Mouse (Mus musculus) cerebellum, postnatal 4 days (tissue): ENCODE data around the gene Tmem151b.

ENCODE experiments used
- DNase-seq, 2 experiments: peaks; one replicate each; pipeline ENCODE4 v3.0.0; 2022; ENCODE audit warnings: low spot score in 2 of 2, mixed read lengths in 1 of 2

Gene Tmem151b

DNA sequence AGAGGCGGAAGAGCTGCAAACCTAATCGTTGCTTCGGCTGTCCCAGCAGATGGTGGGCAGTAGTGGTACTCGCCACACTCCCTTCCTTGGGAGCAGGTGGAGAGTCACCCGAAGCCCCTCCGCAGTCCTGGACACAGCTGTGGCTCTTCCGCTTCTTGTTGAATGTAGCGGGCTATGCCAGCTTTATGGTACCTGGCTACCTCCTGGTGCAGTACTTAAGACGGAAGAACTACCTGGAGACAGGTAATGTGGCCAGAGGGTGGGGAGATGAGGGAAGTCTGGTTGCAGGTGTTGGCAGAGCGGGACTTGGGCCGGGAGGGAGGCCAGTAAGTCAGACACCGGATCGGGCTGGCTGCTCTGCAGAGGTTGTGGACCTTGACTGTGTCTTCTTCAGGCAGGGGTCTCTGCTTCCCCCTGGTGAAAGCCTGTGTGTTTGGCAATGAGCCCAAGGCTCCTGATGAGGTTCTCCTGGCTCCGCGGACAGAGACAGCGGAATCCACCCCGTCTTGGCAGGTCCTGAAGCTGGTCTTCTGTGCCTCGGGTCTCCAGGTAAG is 15.1 kb upstream of the Tmem151b start:
- no peak for DNase-seq

DNA sequence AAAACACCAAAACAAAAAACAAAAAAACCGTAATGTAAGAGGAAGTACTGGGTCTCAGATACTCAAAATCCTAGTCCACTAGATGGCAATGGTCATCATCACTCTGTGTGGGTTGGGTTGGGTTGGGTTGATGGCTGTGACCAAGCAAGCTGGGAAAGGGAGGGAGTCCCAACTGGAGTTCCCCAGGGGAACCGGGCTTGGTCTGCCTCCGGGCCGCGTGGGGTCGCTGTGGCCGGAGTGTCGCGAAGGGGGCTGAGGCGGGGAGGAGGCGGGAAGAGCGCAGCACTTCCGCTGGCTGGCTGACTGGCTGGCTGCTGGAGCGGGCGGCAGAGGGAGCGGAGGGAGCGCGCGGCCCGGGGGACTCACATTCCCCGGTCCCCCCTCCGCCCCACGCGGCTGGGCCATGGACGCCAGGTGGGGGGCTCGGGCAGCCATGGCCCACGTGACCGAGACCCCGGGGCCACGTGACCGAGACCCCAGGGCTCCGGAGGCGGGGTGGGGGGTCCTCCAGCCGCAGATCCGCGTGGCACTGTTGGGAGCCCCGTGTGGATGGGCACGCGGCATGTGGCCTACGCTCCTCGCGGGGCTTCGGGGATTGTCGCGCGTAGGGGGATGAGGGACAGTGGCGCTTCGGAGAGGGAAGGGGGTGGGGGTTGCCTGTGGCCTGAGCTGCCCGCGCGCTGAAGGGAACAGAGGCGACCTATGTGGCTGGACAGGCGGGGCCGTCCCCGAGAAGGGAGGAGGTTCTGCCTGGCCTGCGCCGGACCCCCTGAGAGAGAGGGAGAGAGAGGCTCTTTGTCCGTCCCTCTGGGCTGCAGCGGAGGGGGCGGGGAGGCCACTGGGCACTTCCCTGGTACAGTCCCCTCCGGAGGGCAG is 14.4 kb upstream of the Tmem151b start, which contains the start of gene Slc35b2:
Gene Slc35b2, plus strand, starts transcription at position 220 of the 876 bp plus-strand sequence.
- DNase-seq = peak; percentile 91 to 94

DNA sequence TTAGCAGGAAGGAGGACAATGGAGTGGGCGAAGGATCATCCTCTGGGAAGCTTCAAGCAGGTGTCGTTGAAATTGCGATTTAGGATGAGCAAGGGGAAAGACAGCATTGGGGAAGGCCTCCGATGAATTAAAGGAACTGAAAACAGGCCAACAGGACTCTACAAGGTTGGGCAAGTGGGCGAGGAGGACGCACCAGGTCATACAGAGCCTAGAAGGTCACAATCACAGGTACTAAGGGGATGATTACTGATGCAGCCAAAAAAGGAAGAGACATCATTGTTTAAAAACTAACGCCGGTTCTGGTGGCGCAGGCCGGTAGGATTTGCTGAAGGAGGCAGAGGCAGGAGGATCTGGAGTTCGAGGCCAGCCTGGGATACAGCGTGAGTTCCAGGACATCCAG is 13.7 kb upstream of the Tmem151b start:
- DNase-seq = no peak

DNA sequence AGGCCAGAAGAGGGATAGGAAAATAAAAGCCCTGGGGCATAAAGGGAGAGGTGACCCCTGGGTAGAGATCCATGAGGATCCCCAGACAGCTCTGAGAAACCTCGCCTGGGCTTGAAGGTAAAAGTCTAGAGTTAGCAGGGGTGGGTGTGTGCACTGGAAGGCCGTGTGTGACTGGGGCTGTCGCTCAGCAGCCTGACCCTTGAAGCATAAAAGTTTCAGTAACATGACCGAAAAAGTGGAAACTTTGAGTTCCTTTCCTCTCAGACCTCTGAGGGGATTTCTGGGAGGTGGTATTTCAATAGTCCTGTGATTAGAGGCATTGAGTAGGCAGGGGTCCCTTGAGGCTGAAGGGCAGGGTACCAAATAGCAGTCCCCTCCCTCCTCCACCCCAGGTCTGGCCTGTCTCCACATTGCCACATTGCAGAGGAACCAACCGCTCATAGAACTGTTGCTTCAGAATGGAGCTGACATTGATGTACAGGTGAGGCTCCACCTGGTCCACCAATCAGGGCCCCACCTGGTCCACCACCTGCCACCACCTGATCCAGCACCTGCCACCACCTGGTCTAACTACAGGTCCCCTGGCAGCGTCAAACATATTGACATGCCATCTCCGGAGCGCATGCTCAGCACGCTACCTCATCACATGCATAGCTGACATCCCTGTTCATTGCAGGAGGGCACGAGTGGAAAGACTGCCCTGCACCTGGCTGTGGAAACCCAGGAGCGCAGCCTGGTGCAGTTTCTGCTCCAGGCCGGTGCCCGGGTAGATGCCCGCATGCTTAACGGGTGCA is 10.5 kb upstream of the Tmem151b start:
- DNase-seq = no peak

DNA sequence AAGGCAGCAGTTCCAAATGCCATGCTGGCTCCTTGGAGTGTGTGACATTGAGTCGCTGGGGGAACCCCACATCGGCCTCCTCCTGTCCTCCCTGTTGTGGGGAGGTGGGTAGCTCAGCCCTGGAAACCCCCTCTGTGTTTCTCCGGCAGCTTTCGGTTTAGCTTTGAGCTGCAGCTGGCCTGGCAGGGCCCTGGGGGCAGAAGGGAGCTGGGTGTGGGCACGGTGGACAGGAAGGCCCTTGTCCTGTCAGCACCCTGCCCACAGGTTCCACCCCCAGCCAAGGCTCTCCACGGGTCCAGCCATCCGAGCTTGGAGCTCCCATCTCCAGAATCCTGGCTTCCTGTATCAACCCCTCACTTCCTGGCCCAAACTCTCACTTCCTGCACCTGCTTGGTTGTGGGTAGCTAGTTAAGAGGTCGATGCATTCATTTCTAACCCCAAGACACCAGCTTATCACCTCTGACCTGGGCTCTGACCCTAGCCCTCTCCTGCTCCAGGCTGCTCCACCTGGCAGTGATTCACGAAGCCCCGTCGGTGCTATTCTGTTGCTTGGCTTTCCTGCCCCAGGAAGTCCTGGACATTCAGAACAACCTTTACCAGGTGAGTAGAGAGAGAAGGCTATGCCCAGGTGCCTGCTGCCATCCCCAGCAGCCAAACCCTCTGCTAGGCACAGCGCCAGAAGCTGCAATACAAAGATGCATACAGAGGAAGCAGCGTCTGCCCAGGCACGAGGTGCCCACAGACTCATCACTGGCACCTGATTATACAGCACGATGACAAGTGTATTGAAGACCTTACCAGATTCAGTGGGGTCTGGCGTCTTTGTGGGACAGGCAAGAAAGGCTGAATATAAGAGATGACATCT is 8.8 kb upstream of the Tmem151b start:
- no peak for DNase-seq

DNA sequence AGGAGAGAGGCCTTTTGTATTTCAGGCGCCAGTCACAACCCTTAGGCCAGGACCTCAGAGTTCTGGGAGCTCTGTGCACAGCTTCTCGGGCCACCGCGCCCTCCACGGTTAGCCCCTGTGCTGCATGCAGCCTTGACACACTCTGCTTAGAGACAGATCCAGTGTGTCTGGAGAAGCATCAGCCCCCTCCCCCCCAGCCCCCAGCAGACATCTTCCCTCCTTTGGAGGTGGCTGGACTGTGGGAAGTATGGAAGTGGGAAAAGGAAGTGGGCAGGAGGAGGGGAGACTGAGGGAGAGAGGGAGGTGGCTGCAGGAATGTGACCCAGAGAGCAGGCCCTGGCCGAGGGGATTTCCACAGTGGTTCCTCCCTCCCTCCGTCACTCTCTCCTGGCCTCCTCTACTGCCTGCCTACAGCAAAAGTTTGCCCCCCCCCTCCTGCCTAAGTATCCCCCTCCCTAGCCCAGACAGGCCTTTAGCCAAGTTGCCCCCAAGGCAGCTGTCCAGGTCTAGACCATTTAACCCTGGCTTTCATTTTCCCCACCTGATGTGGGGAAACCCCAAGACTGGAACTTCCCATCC is 7.9 kb upstream of the Tmem151b start:
- no peak for DNase-seq

DNA sequence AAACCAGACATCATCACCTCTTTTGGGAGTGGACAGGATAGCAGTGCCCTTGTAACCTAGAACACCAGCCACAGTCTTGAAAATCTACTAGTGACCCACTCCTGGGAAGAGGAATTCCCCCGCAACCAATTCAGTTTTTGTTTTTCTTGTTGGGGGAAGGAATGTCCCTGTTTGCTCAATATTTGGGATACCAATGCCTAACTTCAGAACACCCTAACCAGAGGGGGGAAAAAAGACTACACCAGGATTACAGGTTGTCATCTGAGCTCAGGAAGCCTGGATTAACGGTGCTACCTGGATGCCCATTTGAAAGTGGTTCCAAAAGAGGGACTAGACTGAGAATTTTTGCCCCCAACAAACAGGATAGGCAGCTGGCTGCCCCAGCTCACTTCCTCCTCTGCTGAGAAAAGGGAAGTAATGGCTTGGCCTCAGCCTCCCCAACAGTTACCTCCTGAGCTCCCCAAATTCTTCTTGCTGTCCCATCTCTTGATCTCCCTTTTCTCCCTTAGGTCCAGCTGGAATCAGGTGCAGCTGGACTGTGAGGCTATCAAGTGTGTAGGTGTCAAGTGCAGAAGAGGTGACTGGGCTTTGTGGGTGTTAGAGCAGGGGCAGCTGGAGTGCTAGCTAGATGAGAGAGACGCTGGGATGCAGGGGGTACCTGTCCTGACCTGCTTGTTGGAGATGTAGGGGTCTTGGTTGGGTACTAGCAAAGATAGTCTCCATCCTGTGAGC is 7.2 kb upstream of the Tmem151b start:
- no peak for DNase-seq

DNA sequence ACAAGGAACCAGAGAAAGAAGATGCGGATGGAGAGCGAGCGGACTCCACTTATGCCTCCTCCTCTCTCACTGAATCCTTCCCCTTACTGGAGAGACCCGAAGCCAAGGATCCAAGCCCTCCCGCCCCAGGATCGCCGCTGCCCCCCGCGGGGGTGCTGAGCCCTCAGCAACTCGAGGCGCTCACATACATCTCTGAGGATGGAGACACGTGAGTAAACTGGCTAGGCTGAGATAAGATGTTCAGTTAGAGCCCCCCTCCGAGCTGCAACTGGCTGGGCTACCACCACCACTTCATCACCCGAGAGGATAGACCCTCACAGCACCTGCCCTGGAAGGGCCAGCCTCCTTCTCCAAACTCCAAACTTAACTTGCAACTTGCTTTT is 6.6 kb upstream of the Tmem151b start:
- DNase-seq = no peak

DNA sequence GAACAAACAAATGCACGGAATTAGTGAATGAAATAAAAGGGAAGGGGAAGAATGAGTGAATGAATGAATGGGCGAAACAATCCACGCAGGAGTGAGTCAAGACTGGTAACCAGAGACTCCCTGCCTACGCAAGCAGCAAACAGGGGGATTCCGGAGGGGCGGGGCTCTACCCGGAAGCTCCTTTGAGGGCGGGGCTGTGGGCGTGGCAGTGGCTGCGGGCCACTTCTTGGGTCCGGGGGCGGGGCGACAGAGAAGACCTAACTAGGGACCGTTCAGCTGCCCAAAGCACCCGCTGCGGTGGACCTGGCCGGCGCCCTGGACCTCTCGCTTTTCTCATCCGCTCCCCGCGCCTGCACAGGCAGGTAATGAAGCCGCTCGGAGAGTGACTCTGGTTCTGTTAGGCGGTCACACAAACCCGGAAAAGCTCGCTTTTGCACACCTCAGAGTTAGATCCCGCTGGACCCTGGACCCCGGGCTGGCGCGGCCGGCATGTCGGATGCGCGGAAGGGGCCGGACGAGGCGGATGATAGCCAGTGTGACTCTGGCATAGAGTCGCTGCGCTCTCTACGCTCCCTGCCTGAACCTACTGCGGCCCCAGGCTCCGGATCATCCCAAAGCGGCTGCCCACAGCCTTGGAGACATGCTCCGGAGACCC is 6.1 kb upstream of the Tmem151b start, which contains the start of gene Nfkbie:
Gene Nfkbie, plus strand, starts transcription at position 252 of the 655 bp plus-strand sequence.
- peak; percentile 82 to 92 for DNase-seq

DNA sequence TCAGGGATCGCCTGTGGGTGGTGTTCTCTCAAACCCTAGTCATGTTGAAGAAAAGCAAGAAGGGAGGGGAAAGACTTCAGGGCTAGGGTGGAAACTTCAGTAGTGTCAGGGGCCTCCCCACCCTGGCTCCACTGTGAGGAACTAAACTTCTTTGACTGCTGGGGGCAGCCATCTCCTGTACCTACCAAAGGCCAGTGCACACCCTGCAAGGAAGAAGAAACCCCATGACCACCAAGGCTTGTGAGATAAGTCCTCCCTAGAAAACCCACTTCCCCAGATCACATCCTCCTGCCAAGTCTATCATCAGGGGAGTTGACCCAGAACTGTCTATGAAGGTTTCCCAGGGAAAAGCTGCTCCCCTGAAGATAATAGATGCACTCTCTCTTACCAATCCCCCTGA is 4.9 kb upstream of the Tmem151b start:
- DNase-seq = no peak

DNA sequence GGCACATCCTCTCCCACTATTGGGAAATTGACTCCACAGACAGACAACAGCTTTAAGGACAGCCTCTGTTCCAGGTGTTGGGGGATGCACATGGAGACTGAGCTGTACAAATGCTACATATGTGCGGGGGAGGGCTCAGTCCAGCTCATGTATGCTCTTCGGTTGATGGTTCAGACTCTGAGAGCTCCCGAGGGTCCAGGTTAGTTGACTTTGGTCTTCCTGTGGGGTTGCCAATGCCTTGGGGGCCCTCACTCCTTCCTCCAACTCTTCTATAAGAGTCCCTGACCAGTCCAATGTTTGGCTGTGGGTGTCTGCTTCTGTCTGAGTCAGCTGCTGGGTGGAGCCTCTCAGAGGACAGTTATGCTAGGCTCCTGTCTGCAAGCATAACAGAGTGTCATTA is 3.6 kb upstream of the Tmem151b start:
- DNase-seq = no peak

DNA sequence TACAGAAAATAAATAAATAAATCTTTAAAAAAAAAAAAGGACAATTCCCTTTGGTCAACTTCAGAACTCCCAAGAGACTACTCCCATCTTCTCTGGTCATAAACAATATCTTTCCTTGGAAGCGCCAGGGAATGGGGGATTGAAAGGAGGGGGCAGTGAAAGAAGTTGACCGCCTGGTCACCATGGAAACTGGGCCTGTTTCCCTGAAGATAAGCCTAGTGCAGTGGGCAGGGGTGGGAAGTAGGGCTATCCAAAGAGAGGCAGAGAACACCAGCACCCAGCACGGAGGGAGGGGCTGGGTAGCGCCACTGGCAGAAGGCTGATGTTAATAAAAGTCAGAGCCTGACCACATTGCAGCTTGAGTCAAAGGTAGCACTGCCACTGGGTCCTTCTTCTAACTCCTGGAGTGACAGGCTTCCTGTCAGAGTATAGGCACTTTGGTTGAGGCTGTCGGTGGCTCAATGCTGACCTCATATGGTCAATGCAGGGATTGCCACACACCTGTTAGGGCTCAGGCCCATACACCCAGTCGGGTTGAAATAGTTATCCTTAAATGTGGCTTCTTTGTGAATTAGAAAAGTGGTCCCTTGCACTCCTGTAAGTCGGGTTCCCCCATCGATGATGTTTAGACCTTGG is 2.5 kb upstream of the Tmem151b start:
- DNase-seq = peak; percentile 76 to 90

DNA sequence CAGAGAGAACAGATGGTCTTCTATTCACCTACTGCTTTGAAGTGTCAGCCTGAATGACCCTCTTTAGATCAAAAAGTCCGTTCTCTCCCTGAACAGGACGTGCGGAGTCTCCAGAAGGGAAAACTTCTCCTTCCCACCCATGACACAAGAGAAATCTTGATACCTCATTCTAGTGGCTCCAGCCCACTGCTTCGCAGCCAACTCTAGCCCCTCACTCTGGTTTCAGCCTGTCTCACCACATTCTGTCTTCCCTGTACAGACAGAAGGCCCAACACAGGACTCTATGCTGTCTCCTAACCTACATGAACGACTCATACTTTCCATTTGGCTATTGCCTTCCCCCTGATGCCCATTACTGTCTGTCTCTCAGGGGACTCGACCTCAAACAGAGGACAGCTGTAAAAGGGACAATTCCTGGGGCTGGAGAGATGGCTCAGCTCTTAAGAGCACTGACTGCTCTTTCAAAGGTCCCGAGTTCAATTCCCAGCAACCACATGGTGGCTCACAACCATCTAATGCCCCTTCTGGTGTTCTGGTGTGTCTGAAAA is 1.8 kb upstream of the Tmem151b start:
- no peak for DNase-seq

DNA sequence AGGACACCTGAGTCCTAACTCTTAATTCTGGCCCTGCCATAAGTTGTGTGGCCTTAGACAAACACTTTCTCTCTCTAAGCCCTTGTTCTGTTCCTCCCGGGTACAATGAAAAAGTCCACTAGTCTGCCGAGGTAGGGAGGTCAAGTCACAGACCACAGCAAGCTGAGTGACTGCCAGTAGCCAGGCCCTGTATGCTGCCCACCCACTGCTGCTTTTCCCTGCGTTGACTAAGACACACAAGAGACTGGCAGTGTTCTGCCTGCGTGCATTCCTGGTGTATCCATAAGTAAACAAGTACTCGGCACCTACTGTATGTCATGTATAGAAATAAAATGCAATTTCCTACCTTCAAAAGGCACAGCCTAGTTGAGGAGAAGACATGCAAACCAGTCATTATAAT is 776 bp upstream of the Tmem151b start:
- no peak for DNase-seq

DNA sequence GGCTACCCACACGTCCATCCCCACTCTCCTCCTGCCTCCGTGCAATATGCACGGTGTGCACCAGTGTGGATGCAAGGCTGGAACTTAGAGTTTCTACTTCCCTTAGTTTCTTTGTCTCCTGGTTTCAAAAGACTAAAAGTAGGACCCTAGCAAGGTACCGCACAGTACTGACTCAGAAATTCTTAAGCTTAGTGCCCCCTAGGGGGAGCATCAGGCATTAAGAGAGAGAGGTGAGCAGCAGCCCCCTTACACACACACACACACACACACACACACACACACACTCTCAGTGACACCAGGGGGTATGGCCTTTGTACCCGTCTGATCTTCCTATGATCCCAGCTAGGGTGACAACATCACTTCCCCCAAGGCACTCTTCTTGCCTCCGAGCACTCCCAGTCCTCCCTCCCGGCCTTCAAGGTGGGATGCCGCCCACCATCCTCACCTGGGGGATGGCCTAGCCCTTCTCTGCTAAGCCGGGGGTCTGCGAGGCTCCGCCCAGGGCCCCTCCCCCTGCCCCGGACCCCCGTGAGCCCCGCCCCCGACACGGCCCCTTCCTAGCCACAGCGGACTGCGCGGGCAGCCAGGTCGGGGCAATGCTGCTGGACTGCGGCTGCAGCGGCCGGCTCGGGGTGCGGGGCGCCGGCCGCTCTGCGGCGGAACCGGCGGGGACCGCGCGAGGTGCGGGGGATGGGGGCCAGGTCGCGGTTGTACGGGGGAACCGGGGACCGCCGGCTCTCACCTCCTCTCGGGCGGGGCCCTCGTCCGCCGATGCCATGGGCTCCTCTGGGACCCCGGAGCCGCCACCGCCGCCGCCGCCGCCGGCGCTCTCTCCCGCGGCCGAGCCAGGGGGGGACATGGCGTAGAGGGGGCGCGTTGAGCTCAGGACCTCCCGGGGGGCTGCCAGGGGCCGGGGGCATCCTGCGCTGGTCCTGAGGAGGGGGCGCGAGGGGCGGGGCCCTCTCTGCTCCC is 650 bp downstream of the Tmem151b start:
- peak in 1 of 2 experiments; percentile 66 for DNase-seq

DNA sequence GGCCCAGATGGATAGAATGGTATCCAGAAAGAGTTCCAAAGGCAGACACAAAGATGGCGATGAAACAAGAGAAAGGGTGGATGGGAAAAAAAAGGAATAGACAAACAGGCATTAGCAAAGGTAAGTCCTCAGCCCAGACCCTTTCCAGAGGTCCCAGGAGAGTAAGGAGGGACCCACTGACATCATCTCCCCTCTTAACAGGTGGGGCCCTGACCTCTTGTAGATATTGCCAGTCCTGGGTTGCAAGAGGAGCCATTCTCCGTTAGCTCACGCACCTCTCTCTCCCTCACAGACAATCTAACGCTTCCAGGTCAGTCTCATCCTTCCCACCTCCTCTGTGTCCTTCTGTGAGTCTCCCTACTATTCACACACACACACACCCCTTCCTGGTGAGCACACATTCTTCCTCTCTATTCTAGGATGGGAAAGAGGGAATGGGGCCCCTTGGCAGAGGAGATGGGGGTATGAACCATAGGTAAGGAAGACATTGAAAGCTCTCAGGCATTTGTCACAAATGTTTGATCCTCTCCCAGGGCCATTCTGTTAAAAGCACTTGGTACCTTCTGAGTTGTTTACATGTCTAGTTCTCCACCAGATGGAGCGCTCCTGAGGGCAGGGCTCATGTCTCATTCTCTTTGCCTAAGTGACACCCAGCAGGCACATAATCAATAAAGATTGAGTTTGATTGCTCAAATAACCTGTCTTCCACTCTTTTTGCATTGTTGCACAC is 1.9 kb downstream of the Tmem151b start:
- no peak for DNase-seq

DNA sequence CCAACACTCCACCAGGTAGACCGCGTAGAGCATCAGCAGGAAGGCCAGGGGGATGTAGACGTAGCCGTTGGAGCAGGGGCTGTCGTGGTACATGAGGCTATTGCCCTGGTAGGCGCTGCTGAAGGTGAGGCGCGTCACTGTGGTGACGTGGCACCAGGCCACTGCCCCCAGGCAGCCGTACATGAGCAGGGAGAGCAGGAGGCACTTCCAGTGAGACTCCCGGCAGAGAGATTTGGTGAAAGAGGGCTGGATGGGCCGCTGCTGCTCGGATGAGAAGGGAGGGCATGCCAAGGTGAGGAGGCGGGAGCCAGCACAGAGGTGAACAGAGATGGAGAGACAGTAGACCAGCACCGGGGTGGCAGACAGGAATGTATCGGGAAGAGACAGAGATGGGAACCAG is 2.5 kb downstream of the Tmem151b start:
- DNase-seq = no peak
